8 mouse cellular contexts compared by ENCODE assay signal in genomic region chr2:19448042-19448700, GRCm38 (mm10). TPM values are rescaled to one million over a fixed set of nuclear protein-coding genes. Genes with fewer than 3 reads are reported as not detected.
DNase-seq lines count a peak whose midpoint lies in the region; ATAC-seq and TF ChIP-seq lines count a peak whose summit lies in the region.

No protein-coding gene starts in this region.

- WGBS in intestine, embryonic 16.5 days: 1% methylated on average over 31 of the region's 31 CpGs
- whole genome bisulfite sequencing in stomach, embryonic 14.5 days: under 1% methylated on average over 31 of the region's 31 CpGs

- H3K9ac ChIP-seq in intestine, embryonic 16.5 days (ENCODE audit: low read depth, low read length): no peak overlapping the region
- no peak overlapping the region for H3K9ac ChIP-seq in stomach, embryonic 14.5 days (replicated peaks; ENCODE audit: low read depth, low read length)

- DNase-seq in frontal cortex, postnatal 14 days (ENCODE audit: low spot score in 2 of 2): no peak
- no peak for DNase-seq in testis, postnatal 14 days (ENCODE audit: low spot score)
- DNase-seq in spleen, adult 12 weeks (ENCODE audit: low spot score): no peak
- DNase-seq in left cerebral cortex, postnatal 36 days (ENCODE audit: low spot score in 2 of 2): no peak

- no peak overlapping the region for H3K27ac ChIP-seq in testis, adult 2 months (ENCODE audit: control insufficient read depth, insufficient read depth, low read depth, low read length)
- no peak overlapping the region for H3K27ac ChIP-seq in intestine, embryonic 16.5 days (ENCODE audit: low read length)
- no peak overlapping the region for H3K27ac ChIP-seq in stomach, embryonic 14.5 days (ENCODE audit: low read length)

- intact Hi-C loops in left cerebral cortex, postnatal 36 days (cut with DNase I): loop anchor here (2.0 kb wide), 1 partner anchor 17 kb away; no protein-coding TSS in a partner anchor

- no peaks in the 10 kb centered on the region for H3K27me3 ChIP-seq in testis, adult 2 months (ENCODE audit: control insufficient read depth, insufficient read depth, low read length)
- peaks cover 88% of the 10 kb centered on the region for H3K27me3 ChIP-seq in intestine, embryonic 16.5 days (replicated peaks; ENCODE audit: control insufficient read depth, insufficient read depth, low read length)
- peaks cover 94% of the 10 kb centered on the region for H3K27me3 ChIP-seq in stomach, embryonic 14.5 days (ENCODE audit: control insufficient read depth, insufficient read depth, low read length)

- ATAC-seq in frontal cortex, adult (ENCODE audit: low TSS enrichment): peak; percentile 57; the same call in 1 of the 2 replicates
- ATAC-seq in intestine, embryonic 16.5 days: 0 out of 2 replicates have a peak, but pooled peaks have one; percentile 45
- ATAC-seq in stomach, embryonic 14.5 days (ENCODE audit: insufficient number of reproducible peaks, insufficient read depth, low FRiP score, low read depth): 0 out of 2 replicates have a peak, but pooled peaks have one; percentile 40

- no peaks in the 10 kb centered on the region for H3K9me3 ChIP-seq in intestine, embryonic 16.5 days (ENCODE audit: control insufficient read depth, low read length)
- H3K9me3 ChIP-seq in stomach, embryonic 14.5 days (ENCODE audit: control insufficient read depth, low read depth, low read length): no peaks in the 10 kb centered on the region

- H3K4me2 ChIP-seq in intestine, embryonic 16.5 days (ENCODE audit: low read depth, low read length): peak overlapping the region; percentile 33; the same call in 1 of the 2 replicates
- H3K4me2 ChIP-seq in stomach, embryonic 14.5 days (replicated peaks; ENCODE audit: low read depth, low read length): peak overlapping the region; percentile 26; the same call in 1 of the 2 replicates

- TF ChIP-seq POLR2A in testis, adult 2 months (IDR thresholded peaks at IDR 0.05; ENCODE audit: control insufficient read depth, low read depth, low read length): no peak

- H3K4me1 ChIP-seq in testis, adult 2 months (ENCODE audit: control insufficient read depth, insufficient read depth, low read length): peaks cover 20% of the 10 kb centered on the region
- peaks cover 10% of the 10 kb centered on the region for H3K4me1 ChIP-seq in intestine, embryonic 16.5 days (ENCODE audit: control insufficient read depth, insufficient read depth, low read length)
- H3K4me1 ChIP-seq in stomach, embryonic 14.5 days (ENCODE audit: control insufficient read depth, insufficient read depth, low read length): 0 out of 2 replicates have a peak, but pooled peaks cover 10% of the 10 kb centered on the region

- TF ChIP-seq CTCF in testis, adult 2 months (IDR thresholded peaks at IDR 0.05; ENCODE audit: control insufficient read depth, insufficient read depth, insufficient replicate concordance, low read depth, low read length): peak; percentile 16; the same call in 1 of the 2 replicates

- no peaks in the 10 kb centered on the region for H3K36me3 ChIP-seq in testis, adult 2 months (ENCODE audit: control insufficient read depth, insufficient read depth, low read length)
- H3K36me3 ChIP-seq in intestine, embryonic 16.5 days (ENCODE audit: control insufficient read depth, insufficient read depth, low read length): no peaks in the 10 kb centered on the region
- H3K36me3 ChIP-seq in stomach, embryonic 14.5 days (ENCODE audit: control insufficient read depth, insufficient read depth, low read length): no peaks in the 10 kb centered on the region

- H3K4me3 ChIP-seq in testis, adult 2 months (ENCODE audit: control insufficient read depth, low read depth, low read length): no peak overlapping the region
- H3K4me3 ChIP-seq in intestine, embryonic 16.5 days (ENCODE audit: low read length): no peak overlapping the region; the same call in 1 of the 2 replicates
- no peak overlapping the region; the same call in 1 of the 2 replicates for H3K4me3 ChIP-seq in stomach, embryonic 14.5 days (ENCODE audit: low read depth, low read length)

RNA-seq across cellular contexts. Expression of gene Ptf1a, which starts 2.7 kb away (rescaled TPM):
- polyA plus RNA-seq in testis, adult 2 months (2012; rRNA removed): 0.06 TPM in 1 of 2 replicates, not detected in the other
- polyA plus RNA-seq in intestine, embryonic 16.5 days (2015; fragmentation: Nextera tagmentation; extraction: Ambion mirVana): 9.1 and 11.2 TPM in 2 replicates
- 5.5 TPM in 1 of 2 replicates, not detected in the other for polyA plus RNA-seq in stomach, embryonic 14.5 days (2014; fragmentation: Nextera tagmentation; extraction: Ambion mirVana)
- total RNA-seq in left cerebral cortex, postnatal 36 days (2021): not detected
